Mouse (Mus musculus): Measurements from ENCODE around the gene Cadm2. TPM values are rescaled to one million over a fixed set of nuclear protein-coding genes. Genes with fewer than 3 reads are reported as not detected.

The Cadm2 gene
- polyA plus RNA-seq, 1 experiment from 2014 or later, result 0.20 TPM

DNA sequence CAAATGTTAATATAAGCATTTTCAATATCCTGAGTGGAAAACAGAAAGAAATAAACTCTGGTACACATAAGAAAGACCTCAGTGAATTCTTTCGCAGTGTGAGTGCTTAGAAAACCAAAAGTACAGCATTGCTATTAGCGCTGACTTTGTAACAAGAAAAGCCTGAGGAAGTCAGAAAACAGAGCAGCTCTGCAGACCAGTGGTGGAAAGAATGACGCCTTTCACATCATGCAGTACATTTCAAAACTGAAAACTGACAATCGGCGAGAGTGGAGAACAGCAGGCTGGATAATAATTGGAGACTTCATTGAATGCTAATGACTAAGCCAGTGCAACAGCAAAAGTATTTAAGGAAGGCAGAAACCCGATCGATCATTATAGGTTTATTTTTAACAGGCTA, 138.2 kb downstream of the Cadm2 start:
- Histone ChIP-seq H3K9me3 (replicated peaks) (no peaks in the 10 kb centered on the region), H3K36me3 (no peaks in the 10 kb centered on the region), H3K4me2 (no peak overlapping the region), H3K4me1 (replicated peaks) (no peaks in the 10 kb centered on the region), H3K4me3 (no peak overlapping the region), H3K9ac (no peak overlapping the region), H3K27me3 (no peaks in the 10 kb centered on the region), H3K27ac (no peak overlapping the region)
- ATAC-seq (replicated peaks; ENCODE audit: insufficient number of reproducible peaks, insufficient read depth, low FRiP score, low read depth), result no peak
- 80% methylated on average over 7 of the region's 7 CpGs for WGBS

DNA sequence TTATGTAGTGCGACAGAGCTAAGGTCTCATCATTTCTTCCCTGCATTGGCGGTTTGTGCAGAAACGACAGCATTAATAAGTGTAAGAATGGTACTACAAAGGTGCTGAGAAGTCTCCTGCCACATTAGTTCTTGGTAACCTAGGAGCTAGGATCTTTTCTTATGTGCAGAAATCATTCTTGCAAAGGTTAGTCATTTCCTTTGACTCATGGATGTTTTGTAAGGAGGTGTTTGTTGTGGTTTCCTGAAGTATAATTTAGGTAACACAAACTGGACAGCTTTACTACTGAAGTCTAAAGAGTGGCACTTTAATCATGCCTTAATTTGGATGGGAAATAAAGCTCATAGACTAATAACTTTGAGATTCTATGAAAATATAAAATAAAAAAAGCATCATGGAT, 153.7 kb downstream of the Cadm2 start:
- no peak overlapping the region for H3K4me2 ChIP-seq
- H3K27ac ChIP-seq, result no peak overlapping the region
- no peaks in the 10 kb centered on the region for H3K4me1 ChIP-seq (replicated peaks)
- 76% methylated on average over 3 of the region's 3 CpGs for WGBS
- no peak for ATAC-seq (replicated peaks; ENCODE audit: insufficient number of reproducible peaks, insufficient read depth, low FRiP score, low read depth)
- H3K27me3 ChIP-seq, result no peaks in the 10 kb centered on the region
- H3K4me3 ChIP-seq, result no peak overlapping the region
- no peaks in the 10 kb centered on the region for H3K9me3 ChIP-seq (replicated peaks)
- H3K9ac ChIP-seq, result no peak overlapping the region
- no peaks in the 10 kb centered on the region for H3K36me3 ChIP-seq

DNA sequence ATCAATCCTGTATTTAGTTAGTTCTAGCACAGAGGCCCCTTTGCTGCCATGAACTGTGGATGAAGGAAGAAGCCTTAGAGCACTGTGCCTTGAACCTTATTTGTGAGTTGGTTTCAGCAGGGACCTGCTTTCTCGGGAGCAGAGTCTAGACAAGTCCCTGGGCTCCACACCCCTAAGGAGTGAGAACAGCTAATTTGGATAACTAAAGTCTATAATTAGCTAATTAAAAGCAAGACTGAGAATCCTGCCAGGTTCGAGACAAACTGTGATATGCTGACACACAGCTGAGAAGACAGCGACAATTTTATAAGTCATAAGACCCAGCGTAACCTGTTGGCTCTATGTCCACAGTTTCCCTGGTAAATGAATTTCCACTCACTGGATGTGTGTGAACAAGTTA, 184.4 kb downstream of the Cadm2 start:
- no peak overlapping the region for H3K4me3 ChIP-seq
- H3K27ac ChIP-seq, result no peak overlapping the region
- H3K9ac ChIP-seq, result no peak overlapping the region
- no peaks in the 10 kb centered on the region for H3K9me3 ChIP-seq (replicated peaks)
- H3K4me1 ChIP-seq (replicated peaks), result no peaks in the 10 kb centered on the region
- H3K4me2 ChIP-seq, result no peak overlapping the region
- ATAC-seq (replicated peaks; ENCODE audit: insufficient number of reproducible peaks, insufficient read depth, low FRiP score, low read depth), result no peak
- no peaks in the 10 kb centered on the region for H3K27me3 ChIP-seq
- no peaks in the 10 kb centered on the region for H3K36me3 ChIP-seq
- 68% methylated on average over 4 of the region's 4 CpGs for WGBS

DNA sequence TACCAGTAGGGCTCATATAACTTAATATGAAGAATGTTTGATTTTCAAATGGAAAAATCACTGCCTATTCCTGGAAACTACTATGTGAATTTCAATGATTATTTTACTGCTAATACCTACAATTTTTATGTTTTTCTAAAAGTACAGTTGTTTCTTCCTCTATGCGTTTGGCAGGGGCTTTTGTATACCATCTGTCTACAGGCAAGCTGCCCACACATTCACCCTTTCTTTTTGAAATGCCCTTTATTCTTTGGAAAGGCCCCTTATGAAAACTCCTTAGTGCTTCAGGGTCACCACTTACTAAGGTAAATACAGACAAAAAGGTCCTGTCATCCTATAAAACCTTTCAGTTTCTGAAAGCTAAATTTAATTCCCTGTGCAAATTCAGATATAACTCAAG, 195.3 kb downstream of the Cadm2 start:
- Histone ChIP-seq H3K27me3 (no peaks in the 10 kb centered on the region), H3K36me3 (no peaks in the 10 kb centered on the region), H3K9ac (no peak overlapping the region), H3K4me2 (no peak overlapping the region), H3K4me1 (replicated peaks) (no peaks in the 10 kb centered on the region), H3K27ac (no peak overlapping the region), H3K4me3 (no peak overlapping the region), H3K9me3 (replicated peaks) (no peaks in the 10 kb centered on the region)
- ATAC-seq (replicated peaks; ENCODE audit: insufficient number of reproducible peaks, insufficient read depth, low FRiP score, low read depth), result no peak
- WGBS, result 72% methylated on average over 1 of the region's 1 CpGs

DNA sequence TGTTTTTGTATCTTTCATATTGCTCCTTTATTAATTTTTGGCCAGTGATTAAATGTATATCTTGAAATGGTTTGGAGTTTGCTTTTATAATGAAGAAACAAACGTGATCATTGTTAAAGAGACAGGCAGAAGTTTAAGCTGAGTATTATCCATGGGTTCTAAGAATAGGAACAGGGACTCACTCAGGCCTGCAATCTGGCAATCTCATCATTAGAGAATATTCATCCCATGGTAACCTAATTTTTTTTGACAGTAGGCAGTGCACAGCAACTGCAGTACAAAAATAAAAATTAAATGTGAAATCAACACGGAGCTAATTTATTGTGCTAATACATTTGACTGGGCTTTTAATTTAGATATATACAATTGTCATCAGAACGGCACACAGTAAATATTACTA, 209.8 kb downstream of the Cadm2 start:
- no peaks in the 10 kb centered on the region for H3K9me3 ChIP-seq (replicated peaks)
- no peak overlapping the region for H3K27ac ChIP-seq
- no peak overlapping the region for H3K9ac ChIP-seq
- no peak for ATAC-seq (replicated peaks; ENCODE audit: insufficient number of reproducible peaks, insufficient read depth, low FRiP score, low read depth)
- H3K4me1 ChIP-seq (replicated peaks), result no peaks in the 10 kb centered on the region
- H3K27me3 ChIP-seq, result no peaks in the 10 kb centered on the region
- no peaks in the 10 kb centered on the region for H3K36me3 ChIP-seq
- H3K4me3 ChIP-seq, result no peak overlapping the region
- 53% methylated on average over 3 of the region's 3 CpGs for whole genome bisulfite sequencing
- H3K4me2 ChIP-seq, result no peak overlapping the region

DNA sequence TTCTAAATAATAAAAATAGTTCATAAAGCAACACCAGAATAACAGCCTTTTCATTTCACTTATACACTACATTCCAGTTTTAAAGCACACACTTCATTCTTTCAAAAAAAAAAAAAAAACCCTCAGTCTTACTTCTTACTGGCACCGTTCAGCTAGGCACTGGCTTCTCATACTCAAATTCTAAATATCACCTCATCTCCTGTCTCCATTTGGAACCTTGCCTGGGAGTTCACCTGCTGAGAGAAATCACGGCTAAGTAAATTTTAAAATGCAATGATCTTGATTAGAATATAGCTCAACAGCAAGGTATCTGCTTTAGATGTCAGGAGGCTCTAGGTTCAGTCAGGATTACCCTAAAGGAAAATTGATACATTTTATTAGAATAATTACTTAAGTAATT, 210.2 kb downstream of the Cadm2 start:
- ATAC-seq (replicated peaks; ENCODE audit: insufficient number of reproducible peaks, insufficient read depth, low FRiP score, low read depth), result no peak
- H3K9me3 ChIP-seq (replicated peaks), result no peaks in the 10 kb centered on the region
- no peak overlapping the region for H3K27ac ChIP-seq
- H3K4me1 ChIP-seq (replicated peaks), result no peaks in the 10 kb centered on the region
- H3K4me2 ChIP-seq, result no peak overlapping the region
- H3K4me3 ChIP-seq, result no peak overlapping the region
- no peaks in the 10 kb centered on the region for H3K36me3 ChIP-seq
- 65% methylated on average over 2 of the region's 2 CpGs for WGBS
- no peak overlapping the region for H3K9ac ChIP-seq
- no peaks in the 10 kb centered on the region for H3K27me3 ChIP-seq

DNA sequence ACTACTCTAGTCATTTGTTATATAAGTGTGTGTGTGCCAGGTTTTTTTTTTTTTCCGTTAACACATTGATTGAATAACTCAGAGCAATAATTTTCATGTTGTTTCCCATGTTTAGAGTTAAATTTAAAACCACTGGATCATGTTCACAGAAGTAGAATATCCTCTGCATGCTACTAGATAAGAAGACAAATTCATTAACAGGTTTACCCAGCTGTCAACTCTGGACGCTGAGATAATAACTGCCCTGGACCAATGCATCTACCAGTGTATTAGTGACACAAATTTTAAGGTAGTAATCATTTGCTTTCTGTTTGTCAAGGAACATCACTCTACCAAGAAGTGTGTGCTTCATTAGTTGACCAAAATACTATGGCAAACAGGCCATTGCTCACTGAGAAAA, 253.0 kb downstream of the Cadm2 start:
- H3K27ac ChIP-seq, result no peak overlapping the region
- H3K9ac ChIP-seq, result no peak overlapping the region
- ATAC-seq (replicated peaks; ENCODE audit: insufficient number of reproducible peaks, insufficient read depth, low FRiP score, low read depth), result no peak
- no peaks in the 10 kb centered on the region for H3K27me3 ChIP-seq
- no peaks in the 10 kb centered on the region for H3K4me1 ChIP-seq (replicated peaks)
- WGBS, result 60% methylated on average over 2 of the region's 2 CpGs
- no peaks in the 10 kb centered on the region for H3K36me3 ChIP-seq
- no peak overlapping the region for H3K4me3 ChIP-seq
- H3K9me3 ChIP-seq (replicated peaks), result no peaks in the 10 kb centered on the region
- no peak overlapping the region for H3K4me2 ChIP-seq

DNA sequence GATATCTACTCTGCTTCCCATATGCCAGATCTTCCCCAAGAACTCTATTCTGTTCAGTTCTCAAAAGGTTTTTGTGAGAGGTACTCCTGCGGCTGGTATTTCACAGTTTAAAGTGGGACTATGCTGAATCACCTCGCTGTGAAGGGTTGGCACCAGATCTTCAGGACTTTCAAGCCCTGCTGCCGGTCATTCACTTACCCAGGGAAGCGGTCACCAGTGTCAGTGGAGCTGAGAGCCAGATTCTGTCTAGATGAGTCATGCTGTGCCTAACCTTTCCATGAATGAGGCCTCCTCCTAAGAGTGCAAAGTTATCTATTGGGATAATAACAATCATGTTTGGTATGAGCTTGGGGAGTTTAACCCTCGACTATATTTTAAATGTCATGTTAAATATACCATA, 272.7 kb downstream of the Cadm2 start:
- no peak for ATAC-seq (replicated peaks; ENCODE audit: insufficient number of reproducible peaks, insufficient read depth, low FRiP score, low read depth)
- Histone ChIP-seq H3K9me3 (replicated peaks) (no peaks in the 10 kb centered on the region), H3K9ac (no peak overlapping the region), H3K4me2 (no peak overlapping the region), H3K36me3 (no peaks in the 10 kb centered on the region), H3K27me3 (no peaks in the 10 kb centered on the region), H3K4me3 (no peak overlapping the region), H3K4me1 (replicated peaks) (no peaks in the 10 kb centered on the region), H3K27ac (no peak overlapping the region)
- 63% methylated on average over 5 of the region's 5 CpGs for WGBS

DNA sequence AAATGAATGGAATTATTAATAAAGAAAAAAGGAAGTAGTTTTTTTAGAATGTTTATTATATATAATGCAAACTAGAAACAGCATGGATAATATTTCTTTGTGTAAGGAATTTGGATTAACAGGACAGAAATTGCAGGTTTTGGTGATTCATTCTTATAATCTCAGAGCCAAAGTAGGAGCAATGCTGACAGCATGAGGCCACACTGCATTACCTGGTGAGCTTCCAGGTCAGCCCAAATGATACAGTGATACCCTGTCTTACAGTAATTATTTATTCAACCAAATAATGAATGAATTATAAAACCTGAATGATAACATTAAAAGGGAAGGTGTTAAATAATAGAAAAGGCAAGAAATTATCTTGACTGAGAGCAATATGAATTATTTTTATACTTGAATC, 273.1 kb downstream of the Cadm2 start:
- no peak overlapping the region for H3K4me2 ChIP-seq
- no peak for ATAC-seq (replicated peaks; ENCODE audit: insufficient number of reproducible peaks, insufficient read depth, low FRiP score, low read depth)

DNA sequence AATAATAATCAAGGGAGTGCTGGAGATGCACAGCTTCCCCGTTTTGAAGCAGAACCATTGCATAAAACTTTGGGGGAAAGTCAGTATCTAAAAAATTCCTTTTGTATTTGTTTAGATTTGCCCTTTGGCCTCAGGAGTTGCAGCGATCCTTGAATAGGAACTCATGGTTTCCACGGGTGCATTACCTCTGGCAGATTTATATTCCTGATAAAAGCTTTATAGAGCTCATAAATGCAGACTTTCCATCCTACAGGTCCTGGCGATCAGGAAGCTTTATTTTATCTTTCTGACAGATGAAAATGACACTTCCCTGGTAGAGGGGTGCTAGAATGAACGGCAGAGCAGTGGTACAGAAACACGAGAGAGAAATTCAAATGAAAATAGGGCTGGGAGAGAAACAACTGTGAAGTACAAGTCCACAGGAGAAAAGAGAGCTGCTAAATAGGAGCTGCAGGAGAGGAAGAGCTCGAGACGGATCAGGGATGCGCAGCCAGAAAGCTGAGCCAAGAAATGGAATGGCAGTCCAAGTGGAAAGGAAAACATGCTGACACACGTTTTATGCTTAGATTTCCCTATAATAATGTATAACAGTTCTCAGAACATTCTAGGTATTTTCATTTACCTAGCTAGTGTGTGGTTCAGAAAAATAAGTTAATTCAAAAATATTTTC, 274.0 kb downstream of the Cadm2 start:
- Histone ChIP-seq H3K4me2 (no peak overlapping the region), H3K9ac (no peak overlapping the region), H3K27me3 (no peaks in the 10 kb centered on the region), H3K4me1 (replicated peaks) (no peaks in the 10 kb centered on the region), H3K4me3 (no peak overlapping the region), H3K36me3 (no peaks in the 10 kb centered on the region), H3K27ac (no peak overlapping the region), H3K9me3 (replicated peaks) (no peaks in the 10 kb centered on the region)
- ATAC-seq (replicated peaks; ENCODE audit: insufficient number of reproducible peaks, insufficient read depth, low FRiP score, low read depth), result no peak
- WGBS, result 61% methylated on average over 10 of the region's 10 CpGs

More for the DNA sequence above, 273.1 kb downstream of the Cadm2 start:
- no peaks in the 10 kb centered on the region for H3K9me3 ChIP-seq (replicated peaks)
- H3K4me3 ChIP-seq, result no peak overlapping the region
- no peaks in the 10 kb centered on the region for H3K27me3 ChIP-seq
- no peak overlapping the region for H3K9ac ChIP-seq
- no peaks in the 10 kb centered on the region for H3K36me3 ChIP-seq
- no peaks in the 10 kb centered on the region for H3K4me1 ChIP-seq (replicated peaks)
- H3K27ac ChIP-seq, result no peak overlapping the region

DNA sequence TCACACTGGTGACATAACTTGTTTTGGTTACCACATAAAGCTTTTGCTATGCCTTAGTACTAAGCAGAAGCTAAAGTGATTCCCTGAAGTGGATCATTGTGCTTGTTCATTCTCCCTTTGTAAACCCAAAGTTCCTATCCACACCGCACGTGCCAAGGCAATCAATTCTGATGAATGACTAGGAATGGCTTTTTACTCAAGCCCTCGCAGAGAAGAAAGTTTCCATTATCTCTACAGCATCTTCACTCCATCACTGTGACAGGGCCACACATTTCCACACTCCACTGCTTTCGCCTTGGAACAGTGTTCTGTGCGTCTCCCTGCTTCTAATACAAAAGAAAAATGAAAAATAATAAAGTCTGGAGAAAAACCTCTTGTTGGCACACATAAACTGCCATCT, 276.5 kb downstream of the Cadm2 start:
- no peaks in the 10 kb centered on the region for H3K36me3 ChIP-seq
- no peak overlapping the region for H3K27ac ChIP-seq
- no peaks in the 10 kb centered on the region for H3K4me1 ChIP-seq (replicated peaks)
- 52% methylated on average over 5 of the region's 5 CpGs for WGBS
- H3K27me3 ChIP-seq, result no peaks in the 10 kb centered on the region
- ATAC-seq (replicated peaks; ENCODE audit: insufficient number of reproducible peaks, insufficient read depth, low FRiP score, low read depth), result no peak
- no peak overlapping the region for H3K4me3 ChIP-seq
- H3K9ac ChIP-seq, result no peak overlapping the region
- no peak overlapping the region for H3K4me2 ChIP-seq
- H3K9me3 ChIP-seq (replicated peaks), result no peaks in the 10 kb centered on the region

DNA sequence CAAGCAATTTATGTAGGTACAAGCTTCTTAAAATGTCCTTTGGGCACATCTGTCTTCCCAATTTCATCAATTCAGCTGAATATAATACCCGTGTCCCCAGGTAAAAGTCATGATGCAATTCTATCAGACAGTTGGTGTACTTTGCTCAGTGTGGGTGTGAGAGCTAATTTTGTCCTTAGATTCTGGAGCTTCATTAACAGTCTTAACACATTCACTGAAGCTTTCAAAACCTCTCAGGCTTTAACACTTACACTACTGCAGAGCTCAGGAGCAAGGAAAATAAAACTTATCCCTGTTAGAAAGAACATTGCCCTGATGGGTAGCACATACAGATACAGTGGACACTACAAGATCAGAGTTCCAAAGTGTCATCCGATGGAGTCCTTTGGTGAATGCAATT, 309.7 kb downstream of the Cadm2 start:
- Histone ChIP-seq H3K4me1 (replicated peaks) (no peaks in the 10 kb centered on the region), H3K4me3 (no peak overlapping the region), H3K36me3 (no peaks in the 10 kb centered on the region), H3K9me3 (replicated peaks) (no peaks in the 10 kb centered on the region), H3K9ac (no peak overlapping the region), H3K27ac (no peak overlapping the region), H3K4me2 (no peak overlapping the region), H3K27me3 (no peaks in the 10 kb centered on the region)
- WGBS, result 75% methylated on average over 2 of the region's 2 CpGs
- no peak for ATAC-seq (replicated peaks; ENCODE audit: insufficient number of reproducible peaks, insufficient read depth, low FRiP score, low read depth)

All from heart, embryonic 15.5 days (tissue).